Mouse (Mus musculus): ENCODE data around the gene Slc35c1. TPM values are rescaled to one million over a fixed set of nuclear protein-coding genes. Genes with fewer than 3 reads are reported as not detected.

The Slc35c1 gene
- polyA plus RNA-seq, 1 experiment from 2014 or later = 11.9 TPM

DNA sequence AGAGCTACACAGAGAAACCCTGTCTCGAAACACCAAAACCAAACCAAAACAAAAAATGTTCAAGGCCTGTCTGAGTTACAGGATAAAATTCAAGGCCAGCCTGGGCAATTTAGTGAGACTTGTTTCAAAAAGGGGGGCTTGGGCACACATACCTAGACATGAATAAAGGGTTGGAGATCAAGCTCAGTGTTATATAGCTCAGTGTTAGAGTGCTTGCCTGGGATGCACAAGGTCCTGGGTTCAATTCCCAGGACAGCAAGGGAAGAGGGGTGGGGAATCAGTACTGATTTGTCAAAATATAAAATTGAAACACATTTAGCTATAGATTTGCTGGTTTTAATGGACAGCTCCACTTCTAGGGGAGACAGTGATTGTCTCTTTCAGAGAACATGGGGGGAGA, 877 bp upstream of the Slc35c1 start:
- H3K9ac ChIP-seq (replicated peaks; ENCODE audit: low read length) = no peak overlapping the region
- H3K36me3 ChIP-seq (ENCODE audit: control insufficient read depth, insufficient read depth, low read length) = no peaks in the 10 kb centered on the region
- DNase-seq (no peak), ATAC-seq (ENCODE audit: low FRiP score, low TSS enrichment) (no peak)
- no peak overlapping the region for H3K27ac ChIP-seq (replicated peaks; ENCODE audit: low read depth, low read length)
- 84% methylated on average over 1 of the region's 1 CpGs for WGBS
- no peak overlapping the region for H3K4me3 ChIP-seq (replicated peaks; ENCODE audit: low read depth, low read length)
- H3K4me1 ChIP-seq (ENCODE audit: control insufficient read depth, insufficient read depth, low read length) = peaks cover 30% of the 10 kb centered on the region
- H3K27me3 ChIP-seq (ENCODE audit: control insufficient read depth, insufficient read depth, low read length) = peaks cover 17% of the 10 kb centered on the region
- no peak overlapping the region for H3K4me2 ChIP-seq (ENCODE audit: low read length)
- no peaks in the 10 kb centered on the region for H3K9me3 ChIP-seq (ENCODE audit: control insufficient read depth, low read length)

DNA sequence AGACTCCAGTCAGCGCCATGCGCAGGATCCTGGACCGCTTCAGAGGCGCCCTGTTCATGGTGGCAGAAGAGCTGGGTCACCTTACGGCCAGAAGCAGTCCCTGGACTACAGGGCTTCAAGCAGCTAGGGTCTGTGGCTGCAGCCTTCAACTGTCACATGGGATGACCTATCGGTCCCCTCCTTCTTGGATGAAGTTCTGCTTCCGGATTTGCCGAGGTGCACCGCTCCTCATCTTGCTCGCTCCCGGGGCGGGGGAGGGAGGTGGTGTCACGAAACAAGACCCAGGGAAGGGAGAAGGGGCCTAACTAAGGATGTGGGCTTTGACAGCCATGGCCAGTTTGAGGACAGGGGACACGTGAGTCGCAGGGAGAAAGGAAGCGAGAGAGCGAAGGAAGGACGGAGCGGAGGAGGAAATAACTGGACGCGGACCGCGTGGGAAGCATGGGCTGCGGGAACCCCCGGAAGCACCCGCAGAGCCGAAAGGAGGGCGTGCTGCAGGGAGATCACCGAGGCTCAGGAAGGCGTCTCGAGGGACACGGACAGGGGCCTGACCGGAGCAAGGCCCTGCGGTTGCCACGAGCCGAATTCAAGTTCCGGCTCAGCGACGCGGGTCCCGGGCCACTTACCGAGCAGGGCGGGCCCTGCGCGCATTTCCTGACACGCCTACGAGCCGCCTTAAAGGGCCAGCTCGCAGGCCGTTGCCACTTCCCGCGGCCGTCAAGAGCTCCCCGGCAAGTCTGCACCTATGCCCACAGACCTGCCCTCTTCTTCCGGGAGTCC, 1.0 kb downstream of the Slc35c1 start:
- peak; percentile 82 for ATAC-seq (ENCODE audit: low FRiP score, low TSS enrichment)
- H3K4me3 ChIP-seq (replicated peaks; ENCODE audit: low read depth, low read length) = peak overlapping the region; percentile 75
- peaks cover 33% of the 10 kb centered on the region for H3K4me1 ChIP-seq (ENCODE audit: control insufficient read depth, insufficient read depth, low read length)
- WGBS = under 1% methylated on average over 55 of the region's 55 CpGs
- H3K9me3 ChIP-seq (ENCODE audit: control insufficient read depth, low read length) = no peaks in the 10 kb centered on the region
- DNase-seq = peak; percentile 92
- peaks cover 1% of the 10 kb centered on the region; the same call in 1 of the 2 replicates for H3K36me3 ChIP-seq (ENCODE audit: control insufficient read depth, insufficient read depth, low read length)
- peak overlapping the region; percentile 90 for H3K4me2 ChIP-seq (ENCODE audit: low read length)
- peaks cover 17% of the 10 kb centered on the region for H3K27me3 ChIP-seq (ENCODE audit: control insufficient read depth, insufficient read depth, low read length)
- H3K9ac ChIP-seq (replicated peaks; ENCODE audit: low read length) = peak overlapping the region; percentile 66
- peak overlapping the region; percentile 61 for H3K27ac ChIP-seq (replicated peaks; ENCODE audit: low read depth, low read length)

GRCm38 (mm10) chr2:92458481-92458880, 1.9 kb downstream of the Slc35c1 start:
- H3K9me3 ChIP-seq (ENCODE audit: control insufficient read depth, low read length) = no peaks in the 10 kb centered on the region
- DNase-seq (no peak), ATAC-seq (ENCODE audit: low FRiP score, low TSS enrichment) (no peak)
- peak overlapping the region; percentile 90 for H3K4me2 ChIP-seq (ENCODE audit: low read length)
- H3K27me3 ChIP-seq (ENCODE audit: control insufficient read depth, insufficient read depth, low read length) = peaks cover 17% of the 10 kb centered on the region
- H3K27ac ChIP-seq (replicated peaks; ENCODE audit: low read depth, low read length) = no peak overlapping the region
- H3K36me3 ChIP-seq (ENCODE audit: control insufficient read depth, insufficient read depth, low read length) = peaks cover 10% of the 10 kb centered on the region
- H3K4me1 ChIP-seq (ENCODE audit: control insufficient read depth, insufficient read depth, low read length) = peaks cover 33% of the 10 kb centered on the region
- H3K9ac ChIP-seq (replicated peaks; ENCODE audit: low read length) = peak overlapping the region; percentile 66
- 71% methylated on average over 13 of the region's 13 CpGs for WGBS
- peak overlapping the region; percentile 75 for H3K4me3 ChIP-seq (replicated peaks; ENCODE audit: low read depth, low read length)

GRCm38 (mm10) chr2:92456970-92457530, 3.3 kb downstream of the Slc35c1 start:
- Histone ChIP-seq H3K4me2 (ENCODE audit: low read length) (peak overlapping the region; percentile 21; the same call in 1 of the 2 replicates), H3K4me1 (ENCODE audit: control insufficient read depth, insufficient read depth, low read length) (peaks cover 33% of the 10 kb centered on the region), H3K9ac (replicated peaks; ENCODE audit: low read length) (peak overlapping the region; percentile 4; the same call in 1 of the 2 replicates), H3K4me3 (replicated peaks; ENCODE audit: low read depth, low read length) (no peak overlapping the region), H3K27me3 (ENCODE audit: control insufficient read depth, insufficient read depth, low read length) (peaks cover 17% of the 10 kb centered on the region), H3K36me3 (ENCODE audit: control insufficient read depth, insufficient read depth, low read length) (peaks cover 17% of the 10 kb centered on the region), H3K27ac (replicated peaks; ENCODE audit: low read depth, low read length) (no peak overlapping the region), H3K9me3 (ENCODE audit: control insufficient read depth, low read length) (no peaks in the 10 kb centered on the region)
- WGBS = 69% methylated on average over 8 of the region's 8 CpGs
- DNase-seq = no peak
- ATAC-seq (ENCODE audit: low FRiP score, low TSS enrichment) = no peak

- DNase-seq (no peak), ATAC-seq (ENCODE audit: low FRiP score, low TSS enrichment) (no peak)
- Histone ChIP-seq H3K27me3 (ENCODE audit: control insufficient read depth, insufficient read depth, low read length) (peaks cover 8% of the 10 kb centered on the region), H3K4me3 (replicated peaks; ENCODE audit: low read depth, low read length) (no peak overlapping the region), H3K4me2 (ENCODE audit: low read length) (no peak overlapping the region), H3K4me1 (ENCODE audit: control insufficient read depth, insufficient read depth, low read length) (peaks cover 33% of the 10 kb centered on the region), H3K9me3 (ENCODE audit: control insufficient read depth, low read length) (no peaks in the 10 kb centered on the region), H3K9ac (replicated peaks; ENCODE audit: low read length) (peak overlapping the region; percentile 16; the same call in 1 of the 2 replicates), H3K27ac (replicated peaks; ENCODE audit: low read depth, low read length) (no peak overlapping the region), H3K36me3 (ENCODE audit: control insufficient read depth, insufficient read depth, low read length) (peaks cover 18% of the 10 kb centered on the region)
- 55% methylated on average over 2 of the region's 3 CpGs for WGBS
Measured at GRCm38 (mm10) chr2:92455704-92456103, 4.6 kb downstream of the Slc35c1 start.

DNA sequence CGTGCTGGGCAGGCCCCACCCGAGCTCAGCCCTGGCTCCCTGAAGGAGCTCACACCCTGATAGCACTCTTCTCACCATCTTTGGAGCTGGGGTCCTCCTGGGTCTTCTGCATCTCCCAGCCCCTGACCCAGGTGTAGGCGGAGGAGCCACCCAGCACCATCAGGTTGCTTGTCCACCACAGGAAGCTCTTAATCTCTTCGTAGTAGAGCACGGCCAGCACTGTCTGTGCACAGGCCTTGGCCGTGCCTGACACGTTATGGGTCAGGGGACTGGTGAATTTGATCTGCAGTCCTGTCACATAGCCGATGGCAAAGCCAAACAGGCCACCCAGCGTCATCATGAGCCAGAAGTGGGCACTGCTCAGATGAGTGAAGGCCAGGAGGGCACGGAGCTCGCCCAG, 6.2 kb downstream of the Slc35c1 start:
- H3K27me3 ChIP-seq (ENCODE audit: control insufficient read depth, insufficient read depth, low read length) = no peaks in the 10 kb centered on the region
- no peak overlapping the region for H3K27ac ChIP-seq (replicated peaks; ENCODE audit: low read depth, low read length)
- no peak overlapping the region for H3K4me2 ChIP-seq (ENCODE audit: low read length)
- no peak overlapping the region for H3K9ac ChIP-seq (replicated peaks; ENCODE audit: low read length)
- WGBS = 95% methylated on average over 11 of the region's 11 CpGs
- no peak for ATAC-seq (ENCODE audit: low FRiP score, low TSS enrichment)
- H3K9me3 ChIP-seq (ENCODE audit: control insufficient read depth, low read length) = no peaks in the 10 kb centered on the region
- peaks cover 18% of the 10 kb centered on the region for H3K36me3 ChIP-seq (ENCODE audit: control insufficient read depth, insufficient read depth, low read length)
- DNase-seq = no peak
- H3K4me1 ChIP-seq (ENCODE audit: control insufficient read depth, insufficient read depth, low read length) = peaks cover 25% of the 10 kb centered on the region
- H3K4me3 ChIP-seq (replicated peaks; ENCODE audit: low read depth, low read length) = no peak overlapping the region

DNA sequence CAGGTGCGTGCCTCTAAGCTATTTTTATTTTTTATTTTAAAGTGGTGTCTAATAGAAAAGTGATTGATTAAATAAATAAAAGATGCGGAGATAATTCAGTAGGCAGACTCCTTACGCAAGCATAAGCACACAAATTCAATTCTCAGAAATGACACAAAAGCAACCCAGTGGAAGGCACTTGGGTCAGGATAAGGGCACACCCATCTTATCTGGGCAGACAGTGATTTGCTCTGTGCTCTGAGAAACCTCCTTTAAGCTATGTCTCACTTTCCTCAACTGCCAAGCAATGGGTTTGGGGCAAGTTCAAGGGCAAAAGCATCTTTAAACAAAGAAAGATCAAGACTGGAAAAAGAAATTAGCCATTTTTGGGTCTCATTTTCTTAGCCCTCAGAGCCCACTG, 9.2 kb downstream of the Slc35c1 start:
- 91% methylated on average over 3 of the region's 3 CpGs for WGBS
- no peak for DNase-seq
- H3K9me3 ChIP-seq (ENCODE audit: control insufficient read depth, low read length) = no peaks in the 10 kb centered on the region

GRCm38 (mm10) chr2:92447121-92447740, 13.1 kb downstream of the Slc35c1 start:
- Histone ChIP-seq H3K4me1 (ENCODE audit: control insufficient read depth, insufficient read depth, low read length) (no peaks in the 10 kb centered on the region), H3K9ac (replicated peaks; ENCODE audit: low read length) (no peak overlapping the region), H3K36me3 (ENCODE audit: control insufficient read depth, insufficient read depth, low read length) (peaks cover 3% of the 10 kb centered on the region; the same call in 1 of the 2 replicates), H3K9me3 (ENCODE audit: control insufficient read depth, low read length) (no peaks in the 10 kb centered on the region), H3K4me2 (ENCODE audit: low read length) (no peak overlapping the region), H3K27me3 (ENCODE audit: control insufficient read depth, insufficient read depth, low read length) (no peaks in the 10 kb centered on the region), H3K27ac (replicated peaks; ENCODE audit: low read depth, low read length) (no peak overlapping the region), H3K4me3 (replicated peaks; ENCODE audit: low read depth, low read length) (no peak overlapping the region)
- 72% methylated on average over 7 of the region's 7 CpGs for WGBS
- no peak for DNase-seq
- ATAC-seq (ENCODE audit: low FRiP score, low TSS enrichment) = no peak

More for the DNA sequence above, 9.2 kb downstream of the Slc35c1 start:
- no peak overlapping the region for H3K4me3 ChIP-seq (replicated peaks; ENCODE audit: low read depth, low read length)
- 0 out of 2 replicates have a peak, but pooled peaks cover 4% of the 10 kb centered on the region for H3K4me1 ChIP-seq (ENCODE audit: control insufficient read depth, insufficient read depth, low read length)
- no peaks in the 10 kb centered on the region for H3K27me3 ChIP-seq (ENCODE audit: control insufficient read depth, insufficient read depth, low read length)
- no peak overlapping the region for H3K27ac ChIP-seq (replicated peaks; ENCODE audit: low read depth, low read length)
- H3K9ac ChIP-seq (replicated peaks; ENCODE audit: low read length) = no peak overlapping the region
- no peak overlapping the region for H3K4me2 ChIP-seq (ENCODE audit: low read length)
- peaks cover 18% of the 10 kb centered on the region for H3K36me3 ChIP-seq (ENCODE audit: control insufficient read depth, insufficient read depth, low read length)
- ATAC-seq (ENCODE audit: low FRiP score, low TSS enrichment) = no peak

All from midbrain, embryonic 14.5 days (tissue).